Mouse (Mus musculus): ENCODE results near the gene Nup160.

Gene Nup160

DNA sequence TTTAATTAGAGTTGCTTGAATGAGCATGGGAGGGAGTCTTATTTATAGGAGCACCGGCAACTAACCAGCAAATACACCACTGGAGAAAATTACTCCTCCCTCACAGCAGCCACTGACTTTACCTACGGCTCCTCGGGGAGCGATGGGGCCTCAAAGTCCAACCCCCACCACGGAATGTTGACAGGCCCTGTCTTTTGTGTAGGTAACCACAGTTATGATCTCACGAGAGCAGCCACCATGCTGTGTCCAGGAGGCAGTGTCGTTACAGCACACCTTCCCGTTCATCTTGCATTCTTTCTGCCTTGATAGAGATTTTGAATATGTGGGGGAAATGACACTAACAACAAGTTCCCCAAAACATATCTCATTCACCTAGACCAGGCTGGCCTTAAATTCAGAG is at the start of gene Nup160:
TSS of gene Nup160 (plus strand) at position 209 of the 400 bp plus-strand sequence.
- in situ Hi-C loops (cut with MboI, MseI), result loop anchor here (10.0 kb wide), 1 partner anchor 102 kb away; no protein-coding TSS in a partner anchor

DNA sequence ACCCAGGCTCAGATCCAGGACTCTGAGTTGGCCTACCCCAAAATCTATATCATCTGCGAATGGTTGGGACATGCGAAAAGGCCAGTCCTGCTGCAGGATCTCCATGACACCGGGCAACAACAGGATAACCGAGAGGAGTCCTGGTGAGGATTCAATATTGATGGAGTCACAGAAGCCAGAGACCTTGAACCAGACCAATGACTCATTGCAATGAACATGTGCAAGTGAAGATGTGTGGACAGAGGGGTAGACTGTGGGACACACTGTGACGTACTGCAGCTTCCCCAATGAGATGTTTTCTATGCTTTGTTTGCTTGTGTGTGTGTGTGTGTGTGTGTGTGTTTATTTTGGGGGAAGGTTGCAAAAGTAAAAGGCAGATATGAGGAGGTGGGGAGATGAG is 48.8 kb upstream of the Nup160 start:
- in situ Hi-C loops (cut with MboI, MseI), result no loop called here

DNA sequence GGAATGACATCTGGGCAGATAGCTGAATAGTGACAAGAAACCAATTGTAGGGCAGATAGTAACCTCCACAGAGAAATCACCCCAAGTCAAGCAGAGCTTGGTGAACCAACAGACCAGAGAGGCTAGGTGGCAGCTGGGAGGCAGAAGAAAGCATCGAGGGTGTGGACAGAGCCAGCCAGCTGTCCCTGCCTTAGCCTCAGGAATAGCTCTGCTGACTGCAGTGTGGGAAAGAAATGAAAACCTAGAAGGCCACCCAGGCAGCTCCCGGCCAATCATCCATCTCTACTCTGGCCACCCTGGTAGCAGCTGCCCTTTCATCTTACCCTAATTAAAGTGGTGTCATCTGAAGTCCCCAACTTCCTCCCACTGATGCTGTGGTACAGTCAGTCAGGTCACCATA is 47.5 kb upstream of the Nup160 start:
- in situ Hi-C loops (cut with MboI, MseI), result no loop called here

DNA sequence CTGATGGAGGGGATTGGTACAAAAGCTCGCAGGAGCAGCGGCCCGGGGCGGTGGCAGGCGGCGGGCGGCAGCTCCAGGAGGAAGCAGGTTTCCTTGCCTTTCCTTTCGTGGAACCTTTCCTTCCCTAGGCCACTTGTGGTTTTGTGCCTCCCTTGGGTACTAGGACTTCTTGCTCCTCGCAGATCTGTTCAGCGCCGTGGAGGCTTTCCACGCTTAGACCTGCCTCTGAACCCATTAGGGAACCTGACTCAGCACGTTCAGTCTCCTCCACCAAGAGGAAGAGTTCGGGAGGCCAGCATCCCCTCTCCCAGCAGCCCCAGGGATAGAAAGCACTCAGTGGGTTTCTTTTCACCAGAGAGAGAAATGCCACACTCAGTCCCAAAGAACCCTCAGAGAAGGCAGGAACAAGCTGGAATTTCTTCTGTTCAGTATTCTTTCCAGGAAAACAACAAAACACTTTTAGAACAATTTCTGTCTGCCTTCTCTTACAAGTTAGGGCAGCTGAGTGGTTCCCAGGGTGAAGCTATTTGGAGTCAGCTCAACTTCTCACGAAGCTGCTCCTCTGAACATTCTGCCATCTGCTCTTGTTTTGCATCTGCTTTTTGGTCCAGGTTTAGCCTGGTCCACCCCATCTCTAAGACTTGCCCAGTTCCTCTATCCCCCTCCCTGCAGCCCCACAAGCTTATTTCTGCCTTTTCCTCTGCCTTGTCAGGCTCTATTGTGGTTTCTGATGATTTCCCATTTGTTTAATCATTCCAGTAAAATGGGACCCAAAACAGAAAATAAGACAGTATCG is 44.9 kb upstream of the Nup160 start:
- in situ Hi-C loops (cut with MboI, MseI), result no loop called here

DNA sequence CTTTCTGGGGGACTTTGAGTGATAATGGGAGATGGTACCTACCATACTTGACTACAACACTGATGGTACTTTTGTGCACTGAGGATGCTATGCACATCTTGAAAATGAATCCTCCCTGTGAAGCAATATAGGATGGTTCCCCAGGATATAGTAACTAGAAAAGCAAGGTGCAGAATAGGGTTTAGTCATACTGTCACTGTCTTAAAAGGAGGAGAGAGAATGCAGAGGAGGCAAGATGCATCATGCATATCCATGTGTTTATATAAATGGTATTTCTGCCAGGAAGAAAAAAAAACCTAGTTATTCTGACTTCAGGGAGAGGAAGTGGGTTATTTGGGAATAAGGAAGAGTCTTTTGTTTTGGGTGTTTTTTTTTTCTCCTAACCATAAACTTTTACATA is 42.3 kb upstream of the Nup160 start:
- in situ Hi-C loops (cut with MboI, MseI), result no loop called here

DNA sequence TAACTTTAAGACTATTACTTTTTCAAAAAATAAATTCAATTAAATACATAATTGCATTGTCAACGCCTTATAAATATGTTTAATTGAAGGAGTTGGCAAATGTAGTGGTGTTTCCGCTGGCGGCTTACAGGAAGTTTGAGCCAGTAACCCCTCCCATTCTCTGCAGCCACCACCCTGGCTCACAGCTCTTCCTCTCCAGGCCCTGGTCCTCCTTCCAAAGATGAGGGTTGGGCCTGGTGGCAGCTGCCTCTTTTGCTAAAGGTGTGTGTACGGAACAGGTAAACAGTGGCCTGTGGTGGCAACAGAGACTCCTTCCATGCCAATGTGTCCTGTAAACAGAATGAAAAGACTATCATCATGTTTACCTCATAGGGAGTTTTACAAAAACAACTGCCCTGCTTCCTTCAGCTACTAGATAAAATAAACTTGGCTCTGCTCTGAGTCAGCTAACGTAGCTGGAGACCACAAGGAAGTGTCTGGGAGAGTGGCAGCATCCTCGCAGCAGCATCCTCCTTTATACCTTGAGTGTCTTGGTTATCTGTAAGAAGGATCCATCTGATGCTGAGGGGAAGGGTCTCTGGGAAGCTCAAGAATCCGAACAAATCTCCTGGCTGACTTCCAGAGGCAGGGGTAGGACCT is 41.8 kb upstream of the Nup160 start:
- in situ Hi-C loops (cut with MboI, MseI), result no loop called here

DNA sequence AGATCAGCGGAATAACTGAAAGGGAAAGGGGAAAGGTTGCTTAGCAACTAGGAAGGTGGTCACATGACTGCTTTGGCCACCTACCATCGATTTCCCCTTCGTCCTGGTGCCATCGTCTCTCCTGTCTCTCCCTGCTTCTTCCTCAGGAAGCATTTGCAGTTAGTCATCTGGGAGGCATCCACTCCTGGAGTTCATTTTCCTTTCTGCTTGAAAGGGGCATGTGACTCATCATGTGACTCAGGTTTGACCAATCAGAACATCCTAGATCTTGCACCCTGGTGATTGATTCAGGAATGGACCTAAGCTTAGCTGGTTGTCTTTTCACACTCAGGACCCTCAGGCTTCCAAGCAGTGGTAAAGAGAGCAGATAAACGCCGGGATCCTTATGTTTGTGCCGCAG is 40.2 kb upstream of the Nup160 start:
- in situ Hi-C loops (cut with MboI, MseI), result no loop called here

DNA sequence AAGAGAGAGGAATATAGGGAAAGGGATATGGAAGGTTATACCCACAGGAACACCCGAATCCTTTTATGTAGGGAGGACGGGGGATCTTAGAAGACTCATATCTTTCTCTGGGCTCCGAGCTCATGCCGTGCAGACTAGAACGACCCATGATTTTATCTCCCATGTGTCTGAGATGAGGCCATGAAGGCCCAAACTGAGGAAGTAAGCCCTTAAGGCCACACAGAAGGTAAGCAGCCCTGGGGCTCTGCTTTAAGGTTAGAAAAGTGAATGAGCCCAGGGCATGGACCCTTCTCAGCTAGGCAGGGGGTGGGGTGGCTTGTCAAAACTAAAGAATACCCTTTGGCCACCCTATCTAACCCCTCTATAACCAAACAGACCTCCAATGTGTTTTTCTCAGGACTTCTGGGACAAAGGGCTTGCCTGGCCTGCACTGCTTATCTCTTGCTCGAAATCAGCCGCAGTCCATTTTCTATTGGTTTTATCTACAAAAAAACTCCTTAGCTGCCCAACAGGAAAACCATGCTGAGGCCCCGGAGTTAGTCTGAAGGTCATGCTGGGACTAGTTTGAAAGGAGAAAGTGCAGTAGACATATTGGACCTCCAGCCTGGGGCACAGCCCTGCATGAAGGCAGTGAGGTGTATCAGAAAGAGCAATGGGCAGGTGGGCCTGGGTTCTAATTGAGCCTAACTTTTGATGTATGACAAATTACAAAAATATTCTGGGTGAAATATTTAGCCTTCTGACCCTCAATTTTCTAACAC is 37.8 kb upstream of the Nup160 start:
- in situ Hi-C loops (cut with MboI, MseI), result no loop called here

DNA sequence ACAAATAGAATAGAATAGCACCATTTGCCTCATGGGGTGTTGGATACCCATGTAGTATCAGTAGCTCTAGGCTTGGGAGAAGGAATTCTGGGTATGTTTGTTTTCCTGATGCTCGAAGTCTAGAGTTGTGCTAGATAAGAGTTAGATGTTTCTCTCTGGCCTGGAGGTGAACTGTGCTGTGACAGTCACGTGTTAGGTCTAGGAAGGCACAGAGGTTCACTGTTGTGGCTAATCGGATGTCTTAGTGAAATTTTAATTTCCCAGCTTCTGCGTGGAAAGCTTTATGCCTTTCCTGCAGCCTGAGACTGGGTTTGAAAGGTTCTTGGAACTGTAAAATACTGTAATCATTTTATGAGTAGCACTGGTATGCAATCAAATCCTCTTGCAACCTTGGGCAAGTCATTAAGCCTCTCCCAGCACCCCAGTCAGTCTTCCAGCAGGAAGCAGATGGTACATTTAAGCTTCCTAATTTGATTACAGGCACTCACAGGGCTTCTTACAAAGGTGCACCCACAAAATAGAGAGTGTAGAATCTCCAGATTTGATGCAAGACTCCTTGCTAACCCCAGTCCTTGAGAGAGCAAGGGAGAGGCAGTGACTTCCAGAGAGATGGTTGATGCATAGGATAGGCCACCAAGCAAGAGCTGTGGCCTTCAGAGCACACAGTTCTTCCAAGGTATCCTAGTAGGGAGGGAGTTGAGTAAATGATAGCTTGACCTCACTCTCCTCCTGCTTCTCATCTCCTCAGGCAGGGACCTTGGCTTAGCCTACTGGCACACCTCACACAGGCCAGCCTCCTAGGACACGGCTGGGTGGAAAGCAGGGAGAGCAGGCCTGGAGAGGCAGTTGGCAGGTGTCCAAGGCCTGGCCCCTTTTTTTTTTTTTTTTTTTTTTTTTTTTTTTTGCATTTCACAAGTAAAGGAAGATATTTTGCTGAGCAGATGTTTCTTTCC is 37.0 kb upstream of the Nup160 start:
- in situ Hi-C loops (cut with MboI, MseI), result no loop called here

DNA sequence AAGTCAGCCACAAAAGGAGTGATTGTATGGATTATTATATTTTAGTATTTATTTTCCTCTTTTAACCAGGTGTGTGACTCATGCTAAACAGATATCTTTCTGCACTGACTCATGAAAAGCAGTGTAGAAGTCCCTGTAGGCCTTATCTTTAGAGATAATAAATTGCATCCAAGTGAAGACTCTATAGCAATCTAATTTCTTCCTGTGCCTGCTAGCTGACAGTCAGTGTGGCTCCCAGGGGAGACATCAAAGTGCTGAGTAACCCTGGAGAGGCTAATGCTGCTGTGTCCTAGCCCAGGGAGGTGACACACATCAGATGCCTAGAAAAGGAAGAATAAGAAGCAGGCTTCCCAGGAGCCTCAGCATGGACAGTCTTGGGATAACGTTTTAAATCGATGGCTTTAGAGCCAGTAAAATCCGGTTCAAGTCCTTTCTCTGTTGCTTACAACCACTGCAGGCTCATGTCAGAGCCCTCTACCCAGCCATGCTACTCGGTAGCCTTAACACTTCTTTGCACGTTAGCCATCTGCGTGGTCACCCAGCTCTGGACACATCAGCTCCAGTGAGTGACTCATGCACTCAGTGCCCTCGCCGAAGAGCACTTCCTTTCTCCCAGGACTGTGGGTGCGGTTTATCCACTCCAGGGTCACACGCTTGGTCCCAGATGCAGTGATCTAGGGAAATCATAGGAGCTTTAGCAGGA is 35.9 kb upstream of the Nup160 start:
- in situ Hi-C loops (cut with MboI, MseI), result no loop called here

DNA sequence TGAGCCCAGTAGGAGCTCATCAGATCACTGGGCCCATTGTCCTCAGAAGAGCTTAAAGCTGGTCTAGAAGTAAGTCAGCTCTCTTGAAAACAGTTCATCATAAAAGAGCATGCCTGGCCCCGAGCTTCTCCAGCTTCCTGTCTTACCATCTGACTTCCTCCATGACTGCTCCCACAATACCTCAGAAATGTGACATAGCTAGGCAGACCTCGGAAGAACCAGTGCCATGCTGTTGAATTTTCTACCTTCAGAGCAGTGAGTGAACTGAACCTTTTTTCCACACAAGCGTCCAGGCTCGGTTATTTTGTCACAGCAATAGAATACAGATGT is 35.3 kb upstream of the Nup160 start:
- in situ Hi-C loops (cut with MboI, MseI), result no loop called here

DNA sequence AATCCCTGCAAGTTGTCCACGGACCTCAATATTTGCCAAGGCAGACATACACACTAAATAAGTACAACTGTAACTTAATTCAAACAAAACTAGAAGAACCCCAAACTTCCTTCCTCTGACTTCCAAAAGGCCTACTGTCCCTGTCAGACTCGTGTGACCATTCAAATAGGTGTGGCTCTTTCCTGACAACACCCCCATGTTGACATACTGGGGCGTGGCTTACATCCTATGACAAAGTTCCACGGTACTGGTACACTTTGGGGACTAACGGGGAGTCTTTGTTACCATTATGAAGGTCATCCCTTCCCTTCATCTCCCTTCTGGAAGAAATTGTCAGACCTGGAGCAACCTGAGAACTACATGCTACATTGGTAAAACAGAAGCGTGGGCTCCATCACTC is 29.9 kb upstream of the Nup160 start:
- in situ Hi-C loops (cut with MboI, MseI), result no loop called here

DNA sequence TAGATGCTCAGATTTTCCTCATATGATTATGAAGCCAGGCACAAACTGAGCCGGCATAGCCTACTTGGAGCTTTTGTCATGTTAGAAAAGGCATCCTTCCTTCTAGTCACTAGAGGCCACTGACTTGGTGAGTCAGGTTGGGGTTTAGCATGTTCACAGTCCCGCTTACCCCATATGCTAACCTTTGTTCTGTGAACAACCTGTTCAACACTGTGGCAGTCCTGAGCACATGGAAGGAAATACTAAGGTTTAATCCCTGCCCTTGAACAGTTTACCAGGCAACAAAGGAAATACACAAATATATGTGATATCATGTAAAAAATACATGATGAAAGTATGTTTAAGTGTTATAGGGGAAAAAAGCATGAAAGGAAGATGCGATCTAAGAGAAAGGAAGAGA is 27.6 kb upstream of the Nup160 start:
- in situ Hi-C loops (cut with MboI, MseI), result no loop called here

DNA sequence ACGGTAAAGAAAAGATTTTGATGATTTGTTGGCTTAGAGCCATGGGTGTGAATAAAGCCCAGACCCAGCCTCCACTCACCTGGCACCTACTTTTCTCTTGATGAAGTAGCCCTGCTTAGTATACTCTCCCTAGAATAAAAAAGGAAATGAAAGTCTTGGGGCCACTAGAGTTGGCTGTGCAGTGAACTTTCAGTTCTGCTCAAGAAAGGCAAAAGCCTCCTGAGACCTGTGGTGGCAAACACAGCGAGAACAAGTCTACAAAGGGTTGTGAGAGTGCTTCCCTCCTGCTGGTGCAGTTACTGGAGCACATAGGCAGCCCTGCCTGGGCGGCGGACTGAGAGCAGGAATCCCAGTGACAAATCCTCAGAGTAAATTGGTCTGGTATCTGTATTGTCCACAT is 27.1 kb upstream of the Nup160 start:
- in situ Hi-C loops (cut with MboI, MseI), result no loop called here

DNA sequence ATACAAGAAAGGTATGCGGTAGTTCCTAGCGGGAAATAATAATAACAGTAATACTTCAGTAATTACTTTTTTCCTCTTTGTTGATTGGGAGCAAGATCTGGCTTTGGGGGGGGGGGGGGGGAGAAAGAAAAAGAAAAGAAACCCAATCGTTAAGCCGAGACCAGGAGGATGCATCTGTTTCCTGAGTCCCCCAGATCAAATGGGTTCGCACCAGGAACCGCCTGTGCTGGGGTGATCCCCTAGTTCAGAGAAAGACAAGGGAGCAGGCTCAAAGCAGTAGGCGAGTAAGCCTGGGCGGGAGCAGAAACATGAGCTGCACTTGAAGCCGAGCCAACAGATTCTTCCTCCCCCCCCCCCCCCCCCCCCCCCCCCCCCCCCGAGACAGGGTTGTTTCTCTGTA is 24.9 kb upstream of the Nup160 start:
- in situ Hi-C loops (cut with MboI, MseI), result no loop called here

DNA sequence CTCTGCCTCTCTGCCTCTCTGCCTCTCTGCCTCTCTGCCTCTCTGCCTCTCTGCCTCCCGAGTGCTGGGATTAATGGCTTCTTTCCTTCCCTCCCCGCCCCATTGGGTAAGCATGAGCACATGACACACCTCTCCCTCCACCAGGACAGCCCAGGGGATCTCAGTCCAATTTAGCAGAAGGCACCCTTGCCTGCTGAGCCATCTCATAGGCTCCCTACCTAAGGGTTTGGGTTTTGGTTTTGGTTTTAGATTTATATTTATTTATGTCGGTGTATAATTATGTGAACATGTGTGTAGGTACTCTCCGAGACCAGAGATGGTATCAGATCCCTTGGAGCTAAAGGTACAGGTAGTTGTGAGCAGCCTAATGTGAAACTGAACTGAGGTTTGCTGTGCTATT is 24.0 kb upstream of the Nup160 start:
- in situ Hi-C loops (cut with MboI, MseI), result no loop called here

DNA sequence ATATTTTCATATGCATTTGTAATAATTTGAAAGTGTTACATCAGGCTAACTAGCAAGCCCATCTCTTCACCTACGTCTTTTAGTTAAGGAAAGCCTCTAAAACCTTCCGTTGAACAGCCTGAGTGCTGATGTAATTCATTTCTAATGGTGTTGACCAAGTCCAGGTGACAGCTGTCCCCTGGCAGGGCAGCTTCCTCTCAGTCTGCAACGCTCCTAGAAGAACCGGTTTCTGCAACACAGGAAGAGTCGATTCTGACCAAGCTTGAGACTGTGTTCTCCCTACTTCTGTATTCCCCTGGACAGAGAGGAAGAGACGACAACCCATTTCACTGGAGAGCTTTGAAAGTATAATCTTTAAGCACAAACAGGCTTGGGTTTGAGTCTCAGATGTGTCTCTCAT is 21.6 kb upstream of the Nup160 start:
- in situ Hi-C loops (cut with MboI, MseI), result no loop called here

DNA sequence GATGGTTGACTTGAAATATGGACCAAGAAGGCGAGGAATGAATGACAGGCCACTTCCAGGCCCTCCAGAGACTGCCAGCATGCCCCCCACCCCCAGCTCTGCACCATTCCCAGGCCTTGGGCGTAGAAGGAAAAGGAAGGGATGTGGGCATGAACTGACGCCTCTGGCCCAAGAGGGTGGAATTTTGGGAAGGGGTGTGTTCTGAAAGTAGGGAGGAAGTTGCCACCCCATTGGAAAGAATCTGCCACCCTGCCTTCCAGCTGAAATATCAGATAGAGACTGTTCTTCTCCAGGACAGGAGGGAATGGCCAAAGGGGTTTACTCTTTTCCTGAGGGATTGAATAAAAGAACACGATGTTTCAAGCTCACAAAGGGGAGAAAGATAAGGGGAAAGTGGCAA is 18.4 kb upstream of the Nup160 start:
- in situ Hi-C loops (cut with MboI, MseI), result no loop called here

DNA sequence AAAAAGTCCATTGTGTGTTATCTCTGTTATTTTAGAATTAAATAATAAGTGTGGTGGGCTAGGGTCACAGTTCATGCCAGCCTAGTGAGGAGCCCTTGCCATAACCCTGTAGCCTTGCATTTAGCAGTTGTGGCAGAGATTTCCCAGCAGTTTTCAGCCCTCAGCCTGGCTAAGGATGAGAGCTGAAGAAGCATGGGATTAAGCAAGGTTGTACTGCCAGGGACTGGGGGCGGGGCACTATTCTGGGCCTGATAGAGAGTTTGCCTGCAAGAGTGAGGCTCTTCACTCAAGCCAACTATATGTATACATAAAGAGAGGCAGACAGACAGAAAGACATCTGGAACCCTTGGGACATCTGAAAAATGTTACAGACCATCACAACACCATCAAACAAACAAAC is 18.0 kb upstream of the Nup160 start:
- in situ Hi-C loops (cut with MboI, MseI), result no loop called here

DNA sequence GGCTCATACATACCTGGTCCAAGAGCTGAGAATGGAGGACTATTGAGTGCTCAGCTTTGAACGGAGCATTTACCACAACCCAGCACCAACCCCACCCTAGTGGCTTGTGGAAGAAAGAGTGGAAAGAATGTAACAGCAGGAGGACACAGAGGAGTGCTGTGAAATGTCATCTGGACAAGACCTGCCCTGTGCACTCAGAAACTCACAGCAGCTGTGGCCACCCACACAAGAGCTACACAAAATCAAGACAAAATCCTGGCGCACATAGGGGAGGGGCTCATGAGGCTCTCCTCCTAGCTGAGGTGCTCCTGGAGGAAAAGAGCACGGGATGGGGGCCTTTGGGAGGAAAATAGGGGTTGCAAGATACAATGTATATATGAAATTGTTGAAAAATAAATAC is 17.4 kb upstream of the Nup160 start:
- in situ Hi-C loops (cut with MboI, MseI), result loop anchor here (5.0 kb wide), 1 partner anchor 192 kb away; no protein-coding TSS in a partner anchor

DNA sequence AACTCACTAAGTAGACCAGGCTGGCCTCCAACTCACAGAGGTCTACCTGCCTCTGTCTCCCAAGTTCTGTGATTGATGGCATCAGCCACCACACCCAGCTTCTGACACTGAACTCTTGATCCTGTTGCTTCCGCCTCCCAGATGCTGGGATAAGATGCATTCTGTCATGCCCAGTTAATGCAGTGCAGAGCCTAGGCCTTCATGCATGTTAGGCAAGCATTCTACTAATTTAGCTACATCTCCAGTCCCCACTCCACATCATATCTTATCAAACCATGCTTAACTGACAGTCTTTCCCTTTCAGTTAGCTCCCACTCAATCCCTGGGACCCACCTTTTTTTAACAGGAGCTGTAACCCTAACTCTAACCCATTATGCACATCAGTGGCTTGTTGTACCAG is 16.1 kb upstream of the Nup160 start:
- in situ Hi-C loops (cut with MboI, MseI), result loop anchor here (5.0 kb wide), 1 partner anchor 194 kb away; no protein-coding TSS in a partner anchor
